Mouse (Mus musculus) subcutaneous adipose tissue, adult 2 months (tissue): ENCODE measurements around the gene Itpripl1. TPM values are rescaled to one million over a fixed set of nuclear protein-coding genes. Genes with fewer than 3 reads are reported as not detected.

Experiments
- polyA plus RNA-seq: library from polyadenylated mRNA; depleted of rRNA; stranded (reverse); fragments of >200 nt; gene quantifications from 2 replicates; pipeline ENCODE4 v1.2.3, GENCODE M21; 2012; ENCODE audit warnings: low replicate concordance; rRNA removed

Itpripl1 gene
- 19.0 and 24.2 TPM in 2 replicates for polyA plus RNA-seq

GRCm38 (mm10) chr2:127143158-127144063, at the start of gene Itpripl1:
Gene Itpripl1 (minus strand): TSS chr2:127143442.

GRCm38 (mm10) chr2:127133621-127134461, 9.4 kb downstream of the Itpripl1 start, which contains the start of gene Ncaph:
Gene Ncaph (minus strand): TSS chr2:127133954.

Other genes with a start within 250 kb of the Itpripl1 start
- 20.6 and 23.2 TPM in 2 replicates for gene Sppl2a, start 210.2 kb downstream of the Itpripl1 start, polyA plus RNA-seq
- 2.9 and 5.0 TPM in 2 replicates for gene Ap4e1, start 134.7 kb downstream of the Itpripl1 start, polyA plus RNA-seq
- 13.3 and 27.0 TPM in 2 replicates for gene Blvra, start 72.8 kb downstream of the Itpripl1 start, polyA plus RNA-seq
- gene Ncaph, start 9.5 kb downstream of the Itpripl1 start, polyA plus RNA-seq = 1.7 and 4.4 TPM in 2 replicates
- gene 1810024B03Rik, start 64.8 kb upstream of the Itpripl1 start, polyA plus RNA-seq = 2.3 TPM in 2 replicates
- 47.7 and 72.8 TPM in 2 replicates for gene Snrnp200, start 64.9 kb upstream of the Itpripl1 start, polyA plus RNA-seq
- gene Ciao1, start 104.4 kb upstream of the Itpripl1 start, polyA plus RNA-seq = 79.4 and 82.5 TPM in 2 replicates
- gene Tmem127, start 104.5 kb upstream of the Itpripl1 start, polyA plus RNA-seq = 96.8 and 112 TPM in 2 replicates
- 40.2 and 47.2 TPM in 2 replicates for gene Stard7, start 126.8 kb upstream of the Itpripl1 start, polyA plus RNA-seq
- 2.2 and 11.6 TPM in 2 replicates for gene Dusp2, start 192.7 kb upstream of the Itpripl1 start, polyA plus RNA-seq
- not detected in 2 replicates for gene Astl, start 195.2 kb upstream of the Itpripl1 start, polyA plus RNA-seq
- gene Adra2b, start 219.8 kb upstream of the Itpripl1 start, polyA plus RNA-seq = 0.41 and 0.66 TPM in 2 replicates